Mouse (Mus musculus) thymus, adult 2 months (tissue): Measurements from ENCODE around the gene Dock9. TPM values are rescaled to one million over a fixed set of nuclear protein-coding genes. Genes with fewer than 3 reads are reported as not detected.
"Not testable (repeated sequence)": the region's sequence is repeated elsewhere in the genome, so short reads cannot be mapped to it uniquely, and the experiment has no call there.

Experiments
- DNase-seq: peaks from one replicate; pipeline ENCODE4 v3.0.0; 2021
- H3K27ac ChIP-seq: fragments of 200-500 bp; 2 replicates; pipeline ENCODE4 v1.5.1; 2012; ENCODE audit warnings: low read length, control low read depth; ENCODE audit not compliant: control insufficient read depth, insufficient read depth
- H3K27me3 ChIP-seq: fragments of 200-500 bp; 2 replicates; pipeline ENCODE4 v1.6.1; 2012; ENCODE audit warnings: mild to moderate bottlenecking, low read length, moderate library complexity, mixed read lengths; ENCODE audit not compliant: control insufficient read depth, insufficient read depth
- H3K36me3 ChIP-seq: fragments of 200-500 bp; 2 replicates; pipeline ENCODE4 v1.6.1; 2012; ENCODE audit warnings: mild to moderate bottlenecking, low read length, moderate library complexity; ENCODE audit not compliant: control insufficient read depth, insufficient read depth
- H3K4me1 ChIP-seq: fragments of 200-500 bp; replicated peaks from 2 replicates; pipeline ENCODE4 v1.6.1; 2012; ENCODE audit warnings: low read length; ENCODE audit not compliant: control insufficient read depth, insufficient read depth
- H3K4me3 ChIP-seq: fragments of 200-500 bp; 2 replicates; pipeline ENCODE4 v1.5.1; 2012; ENCODE audit warnings: mild to moderate bottlenecking, low read length, control low read depth, moderate library complexity; ENCODE audit not compliant: control insufficient read depth, insufficient read depth
- CTCF ChIP-seq: fragments of 200-500 bp; IDR thresholded peaks from 2 replicates; pipeline ENCODE4 v1.5.1; 2012; ENCODE audit warnings: mild to moderate bottlenecking, control low read depth, low read length, moderate library complexity, borderline replicate concordance; ENCODE audit not compliant: control insufficient read depth, poor library complexity, insufficient read depth; ENCODE audit errors: extremely low read depth
- POLR2A ChIP-seq: fragments of 200-500 bp; IDR thresholded peaks from 2 replicates; pipeline ENCODE4 v1.6.1; 2012; ENCODE audit warnings: mild to moderate bottlenecking, low read length, control low read depth, moderate library complexity; ENCODE audit not compliant: control insufficient read depth, poor library complexity, insufficient read depth; ENCODE audit errors: extremely low read depth
- WGBS: fragments of 180-500 bp; shearing (Covaris S2); methylation state at CpG from one replicate; pipeline ENCODE4 v1.1.7; 2018; 5-methylcytosine and 5-hydroxymethylcytosine counted together
- polyA plus RNA-seq: library from polyadenylated mRNA; depleted of rRNA; stranded (reverse); fragments of >200 nt; gene quantifications from 2 replicates; pipeline ENCODE4 v1.2.3, GENCODE M21; 2012

Gene Dock9
- polyA plus RNA-seq, 1 experiment, result 13.2 TPM

DNA sequence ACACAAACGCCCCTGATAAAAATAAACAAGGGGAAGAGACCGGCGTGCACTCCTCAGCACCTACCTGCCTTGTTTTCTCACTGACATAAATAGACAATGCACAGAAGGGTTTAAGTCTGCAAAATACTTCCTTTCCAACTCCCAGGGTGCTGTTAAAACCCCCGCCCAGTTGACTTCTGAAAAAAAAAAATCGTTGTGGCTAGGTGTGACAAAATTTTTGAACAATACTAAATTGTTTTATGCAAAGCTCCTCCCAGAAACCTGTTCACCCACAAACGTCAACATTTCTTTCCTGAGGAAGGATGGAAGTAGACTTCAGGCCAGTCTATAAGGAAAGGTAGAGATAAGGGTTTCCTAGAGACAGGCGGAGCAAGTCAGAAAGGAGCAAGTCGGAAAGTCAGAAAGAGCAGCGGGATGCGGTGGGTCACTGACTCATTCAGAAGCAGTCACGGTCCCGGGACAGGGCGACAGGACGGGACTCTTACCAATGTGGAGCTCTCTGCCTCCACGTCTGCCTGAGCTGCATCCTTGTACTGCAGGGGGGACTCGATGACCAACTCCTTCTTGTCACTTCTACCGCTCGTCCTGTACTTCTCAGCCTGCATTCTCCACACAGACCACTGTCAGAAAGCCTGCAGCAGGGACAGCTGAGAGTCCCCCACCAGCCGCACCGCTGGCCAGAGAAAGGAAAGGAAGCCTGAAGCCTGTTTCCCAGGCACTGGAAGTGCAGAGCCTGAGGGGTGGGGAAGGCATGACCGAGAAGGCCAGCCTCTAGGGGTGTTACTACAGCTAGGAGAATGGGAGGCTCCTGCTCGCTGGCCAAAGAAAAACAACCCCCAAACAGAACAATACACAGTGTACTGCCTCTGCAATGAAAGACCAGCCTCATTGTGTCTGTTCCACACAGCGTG is 99.7 kb downstream of the Dock9 start:
- DNase-seq, result no peak
- Histone ChIP-seq H3K27ac (no peak overlapping the region), H3K27me3 (no peaks in the 10 kb centered on the region), H3K4me3 (no peak overlapping the region), H3K36me3 (no peaks in the 10 kb centered on the region), H3K4me1 (peaks cover 9% of the 10 kb centered on the region)
- 46% methylated on average over 23 of the region's 23 CpGs for WGBS
- no peak for TF ChIP-seq CTCF
- no peak for TF ChIP-seq POLR2A

DNA sequence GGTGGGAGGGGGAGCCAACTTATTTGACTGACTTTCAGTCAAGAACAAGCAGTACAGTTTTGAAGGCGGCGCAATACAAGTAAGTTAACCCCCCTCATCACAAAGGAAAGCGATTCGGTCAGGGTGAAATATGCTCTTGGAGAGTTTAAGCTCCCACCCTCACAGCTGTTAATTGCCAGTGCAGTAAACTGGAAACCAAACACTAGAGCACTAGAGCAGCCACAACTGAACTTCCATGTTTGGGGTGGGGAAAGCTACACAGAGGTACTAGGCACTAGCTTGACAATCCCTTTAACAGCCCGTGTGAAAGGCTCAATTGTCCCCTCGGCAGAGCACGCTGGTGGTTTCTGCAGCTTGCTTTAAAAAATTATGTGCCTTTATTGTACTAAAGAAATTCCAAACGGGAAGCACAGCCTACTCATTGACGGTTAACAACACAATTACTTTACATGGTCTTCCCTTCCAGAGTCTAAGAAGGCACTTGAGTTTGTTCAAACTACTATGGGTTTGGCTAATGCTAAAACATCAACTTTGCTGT is 100.4 kb downstream of the Dock9 start:
- 12% methylated on average over 9 of the region's 9 CpGs for WGBS
- TF ChIP-seq CTCF (no peak), POLR2A (no peak)
- Histone ChIP-seq H3K36me3 (no peaks in the 10 kb centered on the region), H3K27ac (no peak overlapping the region), H3K4me3 (no peak overlapping the region), H3K4me1 (peaks cover 4% of the 10 kb centered on the region), H3K27me3 (no peaks in the 10 kb centered on the region)
- DNase-seq, result no peak

DNA sequence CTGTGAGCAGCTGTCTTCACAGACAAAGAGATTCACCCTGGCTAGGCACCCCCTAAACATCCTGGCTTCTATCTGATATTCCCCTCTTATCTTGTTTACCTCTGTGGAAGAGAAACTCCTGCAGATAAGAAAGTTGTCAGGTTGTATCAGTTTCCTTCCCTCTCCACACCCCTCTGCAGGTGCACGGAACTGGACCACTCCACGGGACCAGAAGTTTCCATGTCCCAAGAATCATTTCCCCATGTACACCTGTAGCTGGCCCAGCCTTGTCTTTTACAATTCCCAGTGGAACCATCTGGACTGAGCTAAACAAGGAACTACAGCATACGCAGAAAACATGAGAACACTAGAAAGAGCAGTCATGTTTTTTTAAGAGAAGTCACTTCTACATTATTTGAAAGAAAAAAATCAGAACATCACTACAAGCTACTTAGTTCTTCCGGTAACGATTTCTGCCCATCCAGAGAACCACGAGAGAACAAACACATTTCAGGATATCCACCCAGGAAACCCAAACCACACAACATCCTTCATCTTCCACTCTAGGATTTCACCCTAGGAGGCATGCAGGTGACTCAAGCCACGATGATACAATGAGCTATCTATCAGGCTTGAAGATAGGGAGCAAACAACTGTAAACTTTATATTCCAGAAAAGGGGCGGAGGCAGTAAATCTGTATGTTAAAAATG is 101.1 kb downstream of the Dock9 start:
- WGBS, result 9% methylated on average over 8 of the region's 8 CpGs
- no peak overlapping the region for H3K27ac ChIP-seq

DNA sequence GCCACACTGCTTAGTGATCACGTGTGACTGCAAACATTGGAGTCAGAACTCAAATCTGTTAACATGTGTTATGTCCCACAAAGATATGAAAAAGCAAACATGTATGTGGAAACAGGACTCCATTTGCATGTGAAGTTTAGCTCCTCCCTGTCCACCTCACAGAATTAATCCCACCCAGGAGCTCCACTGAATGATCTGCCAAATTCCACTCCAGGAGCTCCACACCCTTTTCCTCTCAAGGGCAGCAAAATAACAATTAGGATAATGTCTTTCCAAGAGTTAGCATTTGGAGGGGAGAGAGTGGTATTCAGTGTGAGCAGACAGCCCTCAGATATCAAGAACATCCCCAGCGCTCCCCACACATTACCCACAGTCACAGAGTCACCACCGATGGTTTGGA is 102.9 kb downstream of the Dock9 start:
- TF ChIP-seq POLR2A (no peak), CTCF (no peak)
- Histone ChIP-seq H3K4me1 (peaks cover 4% of the 10 kb centered on the region), H3K27me3 (no peaks in the 10 kb centered on the region), H3K36me3 (no peaks in the 10 kb centered on the region), H3K4me3 (no peak overlapping the region), H3K27ac (no peak overlapping the region)
- DNase-seq, result no peak
- 71% methylated on average over 3 of the region's 3 CpGs for WGBS

More for the DNA sequence above, 101.1 kb downstream of the Dock9 start:
- peaks cover 4% of the 10 kb centered on the region for H3K4me1 ChIP-seq
- no peak for DNase-seq
- H3K27me3 ChIP-seq, result no peaks in the 10 kb centered on the region
- H3K4me3 ChIP-seq, result no peak overlapping the region
- TF ChIP-seq POLR2A (no peak), CTCF (no peak)
- H3K36me3 ChIP-seq, result no peaks in the 10 kb centered on the region

DNA sequence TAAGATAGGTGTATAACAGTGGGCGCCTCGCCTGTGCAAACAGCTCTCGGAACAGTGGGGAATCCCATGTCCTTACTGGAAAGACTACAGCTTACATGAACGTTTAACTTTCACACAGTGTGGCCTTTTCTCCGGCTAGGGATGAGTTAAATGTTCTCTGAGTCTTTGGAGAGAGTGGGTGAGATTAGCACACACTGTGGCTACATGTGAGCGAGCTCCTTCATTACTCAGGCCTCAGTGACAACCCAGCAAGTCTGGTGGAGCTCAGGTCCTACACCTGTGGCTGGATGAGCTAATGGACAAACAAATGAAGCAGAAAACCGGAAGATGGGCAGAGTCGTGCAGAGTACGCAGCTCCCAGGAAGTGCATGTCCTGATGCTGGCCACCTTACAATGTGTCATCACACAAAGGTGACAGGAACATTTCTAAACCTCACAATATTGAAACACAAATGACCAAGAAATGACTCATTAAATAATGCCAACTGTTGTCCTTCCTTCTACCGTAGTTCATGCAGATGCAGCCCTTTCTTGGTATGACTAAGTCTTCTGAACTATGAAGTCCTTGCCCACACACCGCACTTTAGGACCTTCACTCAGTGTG is 103.5 kb downstream of the Dock9 start:
- Histone ChIP-seq H3K4me1 (peaks cover 4% of the 10 kb centered on the region), H3K27me3 (no peaks in the 10 kb centered on the region), H3K4me3 (no peak overlapping the region), H3K27ac (no peak overlapping the region), H3K36me3 (no peaks in the 10 kb centered on the region)
- 94% methylated on average over 11 of the region's 11 CpGs for WGBS
- no peak for DNase-seq
- TF ChIP-seq CTCF, result no peak
- no peak for TF ChIP-seq POLR2A

DNA sequence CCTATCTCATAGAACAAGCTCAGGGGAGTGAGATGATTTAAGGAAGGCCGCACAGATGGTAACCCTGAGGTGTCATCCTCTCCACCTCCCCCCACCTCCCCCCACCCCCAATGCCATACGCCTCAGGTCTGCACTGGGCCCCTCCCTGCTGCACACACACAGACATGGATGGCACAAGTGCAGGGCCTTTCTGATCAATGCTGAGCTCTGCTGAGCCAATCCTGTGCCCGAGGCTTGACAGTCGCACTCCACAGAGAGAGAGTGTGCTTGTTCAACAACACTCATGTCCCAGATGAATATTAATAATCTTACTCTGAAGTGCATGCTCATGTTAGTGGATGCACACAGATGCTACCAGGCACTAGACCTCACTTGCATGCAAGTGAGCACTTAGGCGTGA is 108.0 kb downstream of the Dock9 start:
- whole genome bisulfite sequencing, result 96% methylated on average over 5 of the region's 5 CpGs
- not testable (repeated sequence) for H3K27me3 ChIP-seq, H3K4me3 ChIP-seq, H3K4me1 ChIP-seq, H3K36me3 ChIP-seq, DNase-seq, H3K27ac ChIP-seq
